Mouse (Mus musculus) intestine, embryonic 15.5 days (tissue): ENCODE data around the gene Lpin1. TPM values are rescaled to one million over a fixed set of nuclear protein-coding genes. Genes with fewer than 3 reads are reported as not detected.

Source experiments
- ATAC-seq: fragments of 200-750 bp; cut with Nextera tagmentation; 2 replicates; pipeline ENCODE4 v1.8.0; 2017; ENCODE audit warnings: moderate TSS enrichment, moderate library complexity
- H3K27ac ChIP-seq: fragments of 300-500 bp; sonication (generic); 2 replicates; pipeline ENCODE4 v1.5.1; 2015; ENCODE audit warnings: mild to moderate bottlenecking, inconsistent platforms
- H3K27me3 ChIP-seq: fragments of 300-500 bp; sonication (generic); replicated peaks from 2 replicates; pipeline ENCODE4 v1.6.1; 2015; ENCODE audit warnings: inconsistent platforms
- H3K36me3 ChIP-seq: fragments of 300-500 bp; sonication (generic); 2 replicates; pipeline ENCODE4 v1.6.1; 2015; ENCODE audit warnings: inconsistent platforms
- H3K4me1 ChIP-seq: fragments of 300-500 bp; sonication (generic); replicated peaks from 2 replicates; pipeline ENCODE4 v1.6.1; 2015; ENCODE audit warnings: inconsistent platforms
- H3K4me2 ChIP-seq: fragments of 300-500 bp; sonication (generic); replicated peaks from 2 replicates; pipeline ENCODE4 v1.6.1; 2015; ENCODE audit warnings: mild to moderate bottlenecking, inconsistent platforms
- H3K4me3 ChIP-seq: fragments of 300-500 bp; sonication (generic); replicated peaks from 2 replicates; pipeline ENCODE4 v1.5.1; 2015; ENCODE audit warnings: inconsistent platforms
- H3K9ac ChIP-seq: fragments of 300-500 bp; sonication (generic); 2 replicates; pipeline ENCODE4 v1.6.1; 2015; ENCODE audit warnings: inconsistent platforms
- H3K9me3 ChIP-seq: fragments of 300-500 bp; sonication (generic); 2 replicates; pipeline ENCODE4 v1.6.1; 2016; ENCODE audit warnings: inconsistent platforms
- WGBS: fragments of 180-500 bp; shearing (Covaris S2); methylation state at CpG from one replicate; pipeline ENCODE4 v1.1.7; 2015; 5-methylcytosine and 5-hydroxymethylcytosine counted together
- polyA plus RNA-seq: library from polyadenylated mRNA; unstranded; fragments of >200 nt; fragmentation: Nextera tagmentation; extraction: Ambion mirVana; gene quantifications from 2 replicates; pipeline ENCODE4 v1.2.1, GENCODE M21; 2015

Gene Lpin1
- polyA plus RNA-seq, 1 experiment from 2014 or later, result 8.6 TPM

DNA sequence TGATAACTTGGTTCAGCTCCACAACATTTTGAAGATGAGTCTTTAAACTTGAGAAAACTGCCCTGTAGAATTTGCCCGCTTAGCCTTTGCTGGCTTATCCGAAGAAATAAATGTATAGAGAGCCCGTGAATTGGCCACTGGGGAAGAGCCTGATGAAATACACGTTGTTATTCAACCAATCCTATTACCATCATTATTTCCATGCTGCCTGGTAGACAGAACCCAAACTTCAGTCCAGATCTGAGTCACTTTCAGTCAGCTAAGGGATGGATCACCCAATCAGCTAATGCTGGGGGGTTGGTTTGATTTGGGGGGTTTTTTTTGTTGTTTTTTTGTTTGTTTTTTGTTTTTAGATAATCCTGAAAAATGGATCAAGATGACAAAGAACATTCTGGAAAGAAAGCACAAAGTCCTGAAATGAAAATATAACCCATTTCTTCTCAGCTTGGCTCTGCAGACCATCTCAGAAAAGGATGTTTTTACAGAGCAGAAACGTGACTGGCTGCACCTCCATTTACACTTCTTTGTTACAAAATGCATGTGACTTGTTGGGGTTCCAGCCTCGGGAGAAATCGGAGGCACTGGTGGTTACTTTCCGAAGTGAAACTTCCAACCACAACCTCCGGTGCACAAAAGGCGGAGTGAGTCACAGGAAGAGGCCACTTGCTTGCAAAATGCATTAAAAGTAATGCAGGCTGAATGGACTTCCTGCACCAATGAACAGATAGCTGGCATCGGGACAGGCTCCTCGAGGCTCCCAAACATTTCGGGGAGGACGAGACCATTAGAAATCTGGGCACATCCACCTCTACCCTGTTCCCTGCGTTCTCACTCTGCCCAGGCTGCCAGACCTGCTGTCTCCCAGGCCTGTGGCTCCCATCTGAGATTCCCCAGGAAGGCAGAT, 78.6 kb downstream of the Lpin1 start:
- no peak for ATAC-seq

DNA sequence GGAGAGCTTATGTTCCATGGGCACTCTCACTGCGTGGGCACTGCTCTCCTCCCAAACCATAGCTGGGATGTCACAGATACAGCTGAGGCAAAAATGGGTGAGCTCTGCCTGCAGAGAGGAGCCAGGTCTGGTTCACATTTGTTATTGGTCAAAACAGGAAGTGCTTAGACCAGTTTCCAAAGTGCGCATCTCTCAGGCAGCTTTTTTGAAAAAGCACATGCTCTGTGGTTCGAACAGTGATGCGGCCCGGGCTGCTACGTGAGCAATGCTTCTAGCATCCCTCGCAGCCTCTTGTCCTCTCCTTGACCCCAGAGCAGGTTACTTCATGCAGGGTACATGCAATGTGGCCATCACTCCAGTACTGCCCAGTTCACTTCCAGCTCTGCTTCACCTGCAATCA, 82.1 kb downstream of the Lpin1 start:
- Histone ChIP-seq H3K9me3 (no peaks in the 10 kb centered on the region), H3K27me3 (no peaks in the 10 kb centered on the region), H3K4me2 (no peak overlapping the region), H3K36me3 (no peaks in the 10 kb centered on the region), H3K27ac (no peak overlapping the region), H3K9ac (no peak overlapping the region), H3K4me3 (no peak overlapping the region), H3K4me1 (no peaks in the 10 kb centered on the region)
- WGBS, result 77% methylated on average over 7 of the region's 7 CpGs
- no peak for ATAC-seq

More for the DNA sequence above, 78.6 kb downstream of the Lpin1 start:
- Histone ChIP-seq H3K4me3 (no peak overlapping the region), H3K9me3 (no peaks in the 10 kb centered on the region), H3K4me2 (no peak overlapping the region), H3K27me3 (no peaks in the 10 kb centered on the region), H3K27ac (no peak overlapping the region; the same call in 1 of the 2 replicates), H3K36me3 (no peaks in the 10 kb centered on the region), H3K9ac (no peak overlapping the region), H3K4me1 (no peaks in the 10 kb centered on the region)
- WGBS, result 67% methylated on average over 15 of the region's 15 CpGs

DNA sequence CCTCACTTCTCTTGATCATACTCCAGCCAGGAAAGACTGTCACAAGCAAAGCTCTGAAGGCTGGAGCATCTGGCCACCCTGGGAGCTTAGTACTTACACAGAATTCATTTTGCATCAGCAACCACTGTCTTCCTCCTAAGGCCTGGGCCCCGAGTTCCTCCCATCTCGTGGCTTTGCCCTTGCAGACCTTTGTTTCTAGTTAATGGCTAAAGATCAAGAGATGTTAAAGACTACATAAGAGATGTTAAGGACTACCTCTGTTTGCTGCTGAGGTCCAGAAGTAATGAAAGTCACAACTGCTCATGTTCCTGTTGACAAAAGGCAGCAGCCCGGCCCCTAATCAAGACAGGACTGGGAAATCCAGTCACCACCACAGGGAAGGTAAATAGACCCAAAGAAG, 82.8 kb downstream of the Lpin1 start:
- no peaks in the 10 kb centered on the region for H3K4me1 ChIP-seq
- no peak for ATAC-seq
- 60% methylated on average over 3 of the region's 3 CpGs for WGBS
- no peaks in the 10 kb centered on the region for H3K27me3 ChIP-seq
- no peak overlapping the region for H3K9ac ChIP-seq
- H3K27ac ChIP-seq, result no peak overlapping the region
- no peak overlapping the region for H3K4me3 ChIP-seq
- H3K9me3 ChIP-seq, result no peaks in the 10 kb centered on the region
- H3K4me2 ChIP-seq, result no peak overlapping the region
- H3K36me3 ChIP-seq, result no peaks in the 10 kb centered on the region

DNA sequence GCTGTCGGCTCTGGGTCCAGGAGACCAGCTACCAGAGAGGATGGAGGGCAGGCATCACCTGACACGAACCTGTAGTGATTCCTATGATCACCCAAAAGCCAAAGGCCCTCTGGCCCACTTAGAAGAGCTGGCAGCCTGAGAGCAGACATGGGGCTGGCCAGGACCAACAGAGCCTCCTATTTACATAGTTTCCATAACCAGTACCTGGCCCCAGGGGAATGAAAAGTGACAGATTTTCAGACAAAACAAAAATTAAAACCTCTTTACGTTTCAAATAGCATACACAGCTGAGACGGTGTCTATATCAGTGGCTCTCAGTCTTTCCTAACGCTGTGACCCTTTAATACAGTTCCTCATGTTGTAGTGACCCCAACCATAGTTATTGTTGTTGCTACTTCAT, 83.9 kb downstream of the Lpin1 start:
- Histone ChIP-seq H3K36me3 (no peaks in the 10 kb centered on the region), H3K4me2 (no peak overlapping the region), H3K9ac (no peak overlapping the region), H3K4me3 (no peak overlapping the region), H3K4me1 (no peaks in the 10 kb centered on the region), H3K27me3 (no peaks in the 10 kb centered on the region), H3K27ac (no peak overlapping the region), H3K9me3 (no peaks in the 10 kb centered on the region)
- no peak for ATAC-seq
- WGBS, result 86% methylated on average over 5 of the region's 5 CpGs

DNA sequence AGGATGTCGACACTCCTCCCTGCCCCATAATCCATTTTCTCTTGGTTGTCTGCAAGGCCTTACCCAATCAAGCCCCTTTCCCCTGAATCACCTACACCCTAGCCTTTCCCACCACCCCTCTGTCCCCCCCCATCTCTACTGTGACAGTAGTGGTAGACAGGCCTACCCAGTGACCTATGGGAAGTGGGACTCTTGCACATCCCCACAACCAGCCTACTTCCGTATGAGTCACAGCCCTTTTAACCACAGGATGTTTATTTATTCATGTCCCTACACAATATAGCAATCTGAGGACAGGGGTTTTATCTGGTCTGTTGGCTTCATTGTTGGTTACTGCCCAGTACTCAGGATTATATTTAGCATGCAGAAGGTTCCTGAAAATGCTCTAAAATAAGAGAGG, 84.6 kb downstream of the Lpin1 start:
- no peak overlapping the region for H3K4me3 ChIP-seq
- H3K9me3 ChIP-seq, result no peaks in the 10 kb centered on the region
- H3K4me1 ChIP-seq, result no peaks in the 10 kb centered on the region
- H3K27ac ChIP-seq, result no peak overlapping the region
- no peak overlapping the region for H3K4me2 ChIP-seq
- no peaks in the 10 kb centered on the region for H3K27me3 ChIP-seq
- ATAC-seq, result no peak
- H3K9ac ChIP-seq, result no peak overlapping the region
- H3K36me3 ChIP-seq, result no peaks in the 10 kb centered on the region
- WGBS, result 70% methylated on average over 2 of the region's 2 CpGs

DNA sequence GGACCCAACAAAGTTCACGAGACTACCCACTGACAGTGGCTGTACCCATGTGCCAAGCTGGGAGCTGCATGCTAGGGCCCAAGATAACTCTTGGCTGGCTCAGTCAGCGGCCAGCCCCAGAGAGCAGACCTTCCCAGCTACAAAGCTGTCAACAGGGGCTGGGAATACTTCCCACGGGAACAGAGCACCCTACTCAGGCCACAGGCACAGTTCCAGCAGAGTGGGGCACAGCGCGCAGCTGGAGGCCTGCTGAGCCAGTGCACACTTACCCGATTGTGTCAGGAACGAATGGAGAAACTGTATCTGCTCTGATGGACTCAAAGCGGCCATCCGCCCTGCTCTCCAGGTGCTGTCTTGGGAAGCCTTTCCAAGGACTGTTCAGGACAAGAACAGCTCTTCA, 95.6 kb downstream of the Lpin1 start:
- H3K4me1 ChIP-seq, result no peaks in the 10 kb centered on the region
- no peaks in the 10 kb centered on the region for H3K9me3 ChIP-seq
- no peak for ATAC-seq
- H3K27ac ChIP-seq, result no peak overlapping the region
- H3K4me2 ChIP-seq, result no peak overlapping the region
- no peak overlapping the region for H3K4me3 ChIP-seq
- WGBS, result 87% methylated on average over 9 of the region's 9 CpGs
- no peak overlapping the region for H3K9ac ChIP-seq
- no peaks in the 10 kb centered on the region for H3K36me3 ChIP-seq
- no peaks in the 10 kb centered on the region for H3K27me3 ChIP-seq

DNA sequence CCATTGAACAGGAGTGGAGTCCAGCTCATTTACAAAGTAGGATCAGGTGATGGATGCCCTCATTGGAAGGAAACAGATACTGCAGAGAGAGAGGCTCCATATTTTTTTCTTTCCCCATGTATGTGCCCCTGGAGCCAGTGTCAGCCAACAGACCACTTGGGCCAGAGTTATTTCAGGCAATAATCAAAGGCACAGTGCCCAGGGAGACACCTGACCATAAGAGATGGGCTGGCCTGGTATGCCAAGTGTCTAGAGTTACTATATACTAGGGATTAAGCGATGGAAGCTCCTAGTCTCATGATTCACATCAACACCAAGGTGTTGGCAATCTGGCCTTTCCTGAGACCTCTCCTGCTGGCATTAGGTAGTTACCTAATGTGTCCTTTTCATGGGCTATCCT, 97.8 kb downstream of the Lpin1 start:
- WGBS, result 74% methylated on average over 1 of the region's 1 CpGs
- Histone ChIP-seq H3K27ac (no peak overlapping the region), H3K9ac (no peak overlapping the region), H3K4me2 (no peak overlapping the region), H3K9me3 (no peaks in the 10 kb centered on the region), H3K36me3 (no peaks in the 10 kb centered on the region), H3K4me1 (no peaks in the 10 kb centered on the region), H3K27me3 (no peaks in the 10 kb centered on the region), H3K4me3 (no peak overlapping the region)
- no peak for ATAC-seq

DNA sequence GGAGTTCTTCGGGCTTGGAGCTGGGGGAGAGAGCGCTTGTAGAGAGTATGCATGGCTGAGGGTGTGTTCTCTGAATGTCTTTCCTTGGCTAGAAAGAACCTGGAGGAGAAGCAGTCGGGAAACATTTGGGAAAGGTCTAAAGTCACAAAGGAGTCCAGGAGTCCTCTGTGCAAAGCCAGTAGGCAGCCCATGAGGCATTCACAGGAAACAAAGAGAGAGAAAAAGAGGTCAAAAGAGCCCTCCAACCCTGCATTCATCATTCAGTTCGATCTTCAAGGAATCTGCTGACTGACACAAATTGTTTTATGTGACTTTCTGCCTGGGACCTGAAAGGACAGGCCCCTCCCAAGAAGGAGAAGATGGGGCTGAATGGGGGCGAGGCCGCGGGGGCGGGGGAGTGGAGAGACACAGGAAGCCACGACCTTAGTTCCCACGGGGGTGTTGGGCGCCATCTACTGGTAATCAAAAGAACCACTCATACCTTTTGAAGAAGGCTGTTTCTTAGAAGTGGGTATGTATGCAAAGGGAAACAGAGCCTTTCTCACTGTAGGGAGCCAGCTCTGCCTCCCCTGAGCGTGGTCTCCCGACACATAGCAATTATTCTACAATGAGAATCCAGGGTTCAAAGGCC, 101.5 kb downstream of the Lpin1 start:
- H3K9me3 ChIP-seq, result no peaks in the 10 kb centered on the region
- no peaks in the 10 kb centered on the region for H3K4me1 ChIP-seq
- H3K4me2 ChIP-seq, result peak overlapping the region; percentile 36
- ATAC-seq, result peak; percentile 62
- H3K36me3 ChIP-seq, result no peaks in the 10 kb centered on the region
- no peak overlapping the region for H3K27ac ChIP-seq
- WGBS, result 19% methylated on average over 13 of the region's 13 CpGs
- no peak overlapping the region for H3K4me3 ChIP-seq
- no peaks in the 10 kb centered on the region for H3K27me3 ChIP-seq
- no peak overlapping the region for H3K9ac ChIP-seq

DNA sequence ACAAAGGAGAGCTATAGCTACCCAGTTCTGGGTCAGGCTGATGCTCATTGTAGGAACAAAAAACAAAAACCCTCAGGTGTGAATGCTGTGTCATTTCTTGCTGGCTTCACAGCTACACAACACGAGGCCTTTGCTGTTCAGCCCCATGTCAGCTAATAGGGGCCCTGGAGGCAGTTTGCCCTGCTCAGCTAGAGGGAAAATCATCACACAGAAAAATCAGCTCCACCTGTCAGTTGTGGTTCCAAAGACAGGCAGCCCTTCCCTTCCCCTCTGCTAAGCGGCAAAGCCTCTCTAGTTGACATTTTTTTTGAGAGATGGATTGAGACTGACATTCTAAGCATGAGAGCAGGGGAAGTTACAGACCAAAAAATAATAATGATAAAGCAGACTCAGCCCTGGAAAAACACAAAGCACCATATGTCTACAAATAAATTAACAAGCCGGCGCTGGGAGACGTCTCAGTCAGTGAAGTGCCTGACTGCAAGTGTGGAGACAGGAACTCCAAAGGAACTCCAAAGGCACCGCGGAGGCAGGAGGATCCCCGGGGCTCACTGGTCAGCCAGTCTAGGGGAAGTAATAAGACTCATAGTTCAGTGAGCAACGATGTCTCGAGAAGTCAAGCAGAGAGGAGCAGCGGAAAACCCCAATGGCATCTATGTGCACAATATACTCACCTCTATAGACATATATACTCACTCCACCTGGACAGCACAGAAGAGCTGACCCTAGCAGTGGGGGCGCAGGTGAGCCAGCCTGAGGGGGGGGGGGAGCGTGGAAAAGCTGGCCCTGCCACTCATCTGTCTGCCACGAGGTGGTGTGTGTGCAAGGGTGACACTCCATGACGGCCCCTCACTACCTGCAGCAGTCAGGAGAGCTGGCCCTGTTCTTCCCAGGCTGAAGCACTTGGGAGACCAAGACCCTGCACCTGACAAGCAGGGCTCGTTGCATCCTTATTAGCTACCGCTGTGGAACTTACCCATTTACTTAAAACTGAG, 103.7 kb downstream of the Lpin1 start:
- H3K27me3 ChIP-seq, result no peaks in the 10 kb centered on the region
- no peak overlapping the region for H3K9ac ChIP-seq
- WGBS, result 62% methylated on average over 17 of the region's 17 CpGs
- H3K4me2 ChIP-seq, result no peak overlapping the region
- H3K4me1 ChIP-seq, result no peaks in the 10 kb centered on the region
- no peak for ATAC-seq
- H3K27ac ChIP-seq, result no peak overlapping the region
- H3K36me3 ChIP-seq, result no peaks in the 10 kb centered on the region
- no peak overlapping the region for H3K4me3 ChIP-seq
- no peaks in the 10 kb centered on the region for H3K9me3 ChIP-seq

GRCm38 (mm10) chr12:16504244-16504643, 106.5 kb downstream of the Lpin1 start:
- Histone ChIP-seq H3K4me3 (no peak overlapping the region), H3K27ac (no peak overlapping the region), H3K27me3 (no peaks in the 10 kb centered on the region), H3K4me1 (no peaks in the 10 kb centered on the region), H3K9me3 (no peaks in the 10 kb centered on the region), H3K36me3 (no peaks in the 10 kb centered on the region), H3K4me2 (no peak overlapping the region), H3K9ac (no peak overlapping the region)
- WGBS, result 85% methylated on average over 3 of the region's 3 CpGs
- ATAC-seq, result no peak

DNA sequence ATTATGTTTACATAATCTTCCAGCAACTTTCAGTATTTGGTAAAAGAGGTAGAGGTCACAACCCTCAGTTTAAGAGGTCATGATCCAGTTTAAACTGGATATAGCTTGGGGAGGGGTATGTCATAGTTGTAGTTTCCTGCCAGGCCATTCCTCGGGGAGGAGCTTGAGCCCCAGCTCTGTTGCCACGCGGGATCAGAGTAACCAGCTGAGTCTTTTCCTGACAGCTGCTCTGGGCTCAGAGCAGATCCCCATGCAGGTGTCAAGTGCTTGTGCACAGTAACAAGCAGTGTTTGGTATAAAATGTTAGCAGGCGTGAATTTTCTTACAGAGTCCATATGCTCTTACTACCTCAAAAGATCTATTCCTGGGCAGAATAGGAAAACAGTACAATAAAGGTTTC, 112.8 kb downstream of the Lpin1 start:
- WGBS, result 32% methylated on average over 4 of the region's 4 CpGs
- H3K36me3 ChIP-seq, result no peaks in the 10 kb centered on the region
- no peak overlapping the region for H3K4me3 ChIP-seq
- H3K27me3 ChIP-seq, result no peaks in the 10 kb centered on the region
- H3K27ac ChIP-seq, result no peak overlapping the region
- no peak overlapping the region for H3K9ac ChIP-seq
- H3K4me2 ChIP-seq, result no peak overlapping the region
- no peaks in the 10 kb centered on the region for H3K4me1 ChIP-seq
- ATAC-seq, result no peak
- H3K9me3 ChIP-seq, result no peaks in the 10 kb centered on the region

DNA sequence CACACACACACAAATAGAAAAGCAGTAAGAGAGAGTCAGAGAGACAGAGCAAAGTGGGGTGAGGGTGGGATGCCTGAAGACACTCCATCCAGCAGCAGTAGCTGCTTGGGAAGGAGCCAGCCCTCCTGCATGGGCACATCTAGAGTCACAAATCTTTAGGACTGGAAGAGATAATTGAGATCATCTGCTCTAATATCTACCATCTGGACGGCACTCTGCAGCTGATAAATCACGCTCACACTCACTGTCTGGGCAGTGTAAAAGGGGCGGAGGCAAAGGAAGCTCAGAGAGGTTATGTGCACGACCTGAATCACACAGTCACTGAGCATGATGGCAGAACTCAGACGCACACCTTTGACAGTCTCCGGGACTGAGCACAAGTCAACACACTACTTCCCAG, 118.1 kb downstream of the Lpin1 start:
- no peak overlapping the region for H3K9ac ChIP-seq
- H3K27me3 ChIP-seq, result no peaks in the 10 kb centered on the region
- no peaks in the 10 kb centered on the region for H3K36me3 ChIP-seq
- H3K27ac ChIP-seq, result no peak overlapping the region
- no peak for ATAC-seq
- no peak overlapping the region for H3K4me3 ChIP-seq
- no peaks in the 10 kb centered on the region for H3K9me3 ChIP-seq
- H3K4me1 ChIP-seq, result no peaks in the 10 kb centered on the region
- no peak overlapping the region for H3K4me2 ChIP-seq
- WGBS, result 63% methylated on average over 6 of the region's 6 CpGs
